Mouse (Mus musculus): ENCODE data around the gene Trim80.

The Trim80 gene

GRCm38 (mm10) chr11:115439906-115440595 is at the start of gene Trim80:
Trim80 (plus strand) TSS chr11:115440545.
- DNase-seq (ENCODE audit: low read depth, low spot score) = no peak

- no peak for DNase-seq (ENCODE audit: low read depth, low spot score)
These were observed 49.0 kb upstream of the Trim80 start for GRCm38 (mm10) chr11:115391358-115391757.

- no peak for DNase-seq (ENCODE audit: low read depth, low spot score)
These were observed 46.5 kb upstream of the Trim80 start for GRCm38 (mm10) chr11:115393721-115394325.

- DNase-seq (ENCODE audit: low read depth, low spot score) = no peak
These were observed 42.3 kb upstream of the Trim80 start for GRCm38 (mm10) chr11:115398085-115398484.

GRCm38 (mm10) chr11:115400126-115400525 is 40.2 kb upstream of the Trim80 start:
- DNase-seq (ENCODE audit: low read depth, low spot score) = no peak

- DNase-seq (ENCODE audit: low read depth, low spot score) = no peak
These were observed 39.5 kb upstream of the Trim80 start for GRCm38 (mm10) chr11:115400630-115401391.

- DNase-seq (ENCODE audit: low read depth, low spot score) = peak; percentile 88
These were observed 36.8 kb upstream of the Trim80 start, which contains the start of gene Mrpl58 for GRCm38 (mm10) chr11:115403338-115404124. Mrpl58 (plus strand) TSS chr11:115403752.

- no peak for DNase-seq (ENCODE audit: low read depth, low spot score)
These were observed 34.6 kb upstream of the Trim80 start for GRCm38 (mm10) chr11:115405723-115406122.

GRCm38 (mm10) chr11:115406858-115407401 is 33.4 kb upstream of the Trim80 start:
- DNase-seq (ENCODE audit: low read depth, low spot score) = peak; percentile 88

GRCm38 (mm10) chr11:115408266-115408920 is 32.0 kb upstream of the Trim80 start:
- DNase-seq (ENCODE audit: low read depth, low spot score) = peak; percentile 71

GRCm38 (mm10) chr11:115409556-115409955 is 30.8 kb upstream of the Trim80 start:
- no peak for DNase-seq (ENCODE audit: low read depth, low spot score)

GRCm38 (mm10) chr11:115419531-115420237 is 20.7 kb upstream of the Trim80 start, which contains the start of the genes Atp5h and Kctd2:
Atp5h (minus strand) TSS chr11:115419962.
Kctd2 (plus strand) TSS chr11:115420128.
- peak; percentile 96 for DNase-seq (ENCODE audit: low read depth, low spot score)

- peak; percentile 49 for DNase-seq (ENCODE audit: low read depth, low spot score)
These were observed 19.8 kb upstream of the Trim80 start for GRCm38 (mm10) chr11:115420336-115421190.

GRCm38 (mm10) chr11:115421328-115421727 is 19.0 kb upstream of the Trim80 start:
- DNase-seq (ENCODE audit: low read depth, low spot score) = no peak

- peak; percentile 27 for DNase-seq (ENCODE audit: low read depth, low spot score)
These were observed 18.4 kb upstream of the Trim80 start for GRCm38 (mm10) chr11:115421972-115422371.

- DNase-seq (ENCODE audit: low read depth, low spot score) = peak; percentile 66
These were observed 17.3 kb upstream of the Trim80 start for GRCm38 (mm10) chr11:115423091-115423490.

GRCm38 (mm10) chr11:115424666-115425065 is 15.7 kb upstream of the Trim80 start:
- no peak for DNase-seq (ENCODE audit: low read depth, low spot score)

GRCm38 (mm10) chr11:115425671-115426070 is 14.7 kb upstream of the Trim80 start:
- DNase-seq (ENCODE audit: low read depth, low spot score) = no peak

Measured in CD4-positive helper T cell, adult 2 months (primary cell).